Mouse (Mus musculus): ENCODE results near the gene Slc22a18. TPM values are rescaled to one million over a fixed set of nuclear protein-coding genes. Genes with fewer than 3 reads are reported as not detected.

Gene Slc22a18
- total and polyA plus RNA-seq, 2 experiments from 2014 or later, result 0.60 TPM; not detected in 1

GRCm38 (mm10) chr7:143445651-143446460 is 27.7 kb upstream of the Slc22a18 start:
- Histone ChIP-seq H3K4me3 (ENCODE audit: low read depth, low read length) (peak overlapping the region; percentile 45), H3K36me3 (replicated peaks; ENCODE audit: control insufficient read depth, insufficient read depth, low read length) (no peaks in the 10 kb centered on the region), H3K4me1 (ENCODE audit: control insufficient read depth, insufficient read depth) (no peaks in the 10 kb centered on the region), H3K9ac (replicated peaks; ENCODE audit: low read depth, low read length) (peak overlapping the region; percentile 40; the same call in 1 of the 2 replicates), H3K9me3 (replicated peaks; ENCODE audit: control insufficient read depth, low read length) (no peaks in the 10 kb centered on the region), H3K27me3 (ENCODE audit: control insufficient read depth, insufficient read depth, low read length) (peaks cover 36% of the 10 kb centered on the region), H3K4me2 (ENCODE audit: low read depth, low read length) (peak overlapping the region; percentile 70), H3K27ac (ENCODE audit: low read depth) (no peak overlapping the region)
- peak; percentile 33; the same call in 1 of the 2 replicates for ATAC-seq (ENCODE audit: insufficient read depth, low read depth)
- no peak for DNase-seq (ENCODE audit: low spot score)
- TF ChIP-seq EP300 (IDR thresholded peaks at IDR 0.05; ENCODE audit: low read depth) (no peak), CTCF (IDR thresholded peaks at IDR 0.05; ENCODE audit: low read depth) (no peak)
- WGBS, result 14% methylated on average over 51 of the region's 53 CpGs

- Histone ChIP-seq H3K27me3 (ENCODE audit: control insufficient read depth, insufficient read depth, low read length) (peaks cover 36% of the 10 kb centered on the region), H3K4me3 (ENCODE audit: low read depth, low read length) (no peak overlapping the region), H3K9me3 (replicated peaks; ENCODE audit: control insufficient read depth, low read length) (no peaks in the 10 kb centered on the region), H3K4me1 (ENCODE audit: control insufficient read depth, insufficient read depth) (no peaks in the 10 kb centered on the region), H3K4me2 (ENCODE audit: low read depth, low read length) (no peak overlapping the region), H3K9ac (replicated peaks; ENCODE audit: low read depth, low read length) (no peak overlapping the region), H3K36me3 (replicated peaks; ENCODE audit: control insufficient read depth, insufficient read depth, low read length) (no peaks in the 10 kb centered on the region), H3K27ac (ENCODE audit: low read depth) (no peak overlapping the region)
- ATAC-seq (ENCODE audit: insufficient read depth, low read depth), result no peak
- TF ChIP-seq EP300 (IDR thresholded peaks at IDR 0.05; ENCODE audit: low read depth) (no peak), CTCF (IDR thresholded peaks at IDR 0.05; ENCODE audit: low read depth) (no peak)
- 57% methylated on average over 2 of the region's 2 CpGs for WGBS
- no peak for DNase-seq (ENCODE audit: low spot score)
Measured at GRCm38 (mm10) chr7:143447130-143447529, 26.4 kb upstream of the Slc22a18 start.

GRCm38 (mm10) chr7:143458963-143459331 is 14.6 kb upstream of the Slc22a18 start:
- DNase-seq (ENCODE audit: low spot score) (no peak), ATAC-seq (ENCODE audit: insufficient read depth, low read depth) (no peak)
- Histone ChIP-seq H3K9ac (replicated peaks; ENCODE audit: low read depth, low read length) (peak overlapping the region; percentile 59), H3K4me2 (ENCODE audit: low read depth, low read length) (peak overlapping the region; percentile 82), H3K4me1 (ENCODE audit: control insufficient read depth, insufficient read depth) (peaks cover 4% of the 10 kb centered on the region; the same call in 1 of the 2 replicates), H3K9me3 (replicated peaks; ENCODE audit: control insufficient read depth, low read length) (no peaks in the 10 kb centered on the region), H3K27me3 (ENCODE audit: control insufficient read depth, insufficient read depth, low read length) (0 out of 2 replicates have a peak, but pooled peaks cover 5% of the 10 kb centered on the region), H3K27ac (ENCODE audit: low read depth) (peak overlapping the region; percentile 61; the same call in 1 of the 2 replicates), H3K4me3 (ENCODE audit: low read depth, low read length) (peak overlapping the region; percentile 64), H3K36me3 (replicated peaks; ENCODE audit: control insufficient read depth, insufficient read depth, low read length) (no peaks in the 10 kb centered on the region)
- TF ChIP-seq EP300 (IDR thresholded peaks at IDR 0.05; ENCODE audit: low read depth) (no peak), CTCF (IDR thresholded peaks at IDR 0.05; ENCODE audit: low read depth) (no peak)
- 18% methylated on average over 38 of the region's 38 CpGs for WGBS

- TF ChIP-seq CTCF (IDR thresholded peaks at IDR 0.05; ENCODE audit: low read depth) (no peak), EP300 (IDR thresholded peaks at IDR 0.05; ENCODE audit: low read depth) (no peak)
- peak overlapping the region; percentile 59 for H3K9ac ChIP-seq (replicated peaks; ENCODE audit: low read depth, low read length)
- WGBS, result 23% methylated on average over 93 of the region's 100 CpGs
- peaks cover 10% of the 10 kb centered on the region; the same call in 1 of the 2 replicates for H3K4me1 ChIP-seq (ENCODE audit: control insufficient read depth, insufficient read depth)
- H3K4me2 ChIP-seq (ENCODE audit: low read depth, low read length), result peak overlapping the region; percentile 82
- H3K9me3 ChIP-seq (replicated peaks; ENCODE audit: control insufficient read depth, low read length), result no peaks in the 10 kb centered on the region
- ATAC-seq (ENCODE audit: insufficient read depth, low read depth) (peak; percentile 12; the same call in 1 of the 2 replicates), DNase-seq (ENCODE audit: low spot score) (peak; percentile 28)
- H3K4me3 ChIP-seq (ENCODE audit: low read depth, low read length), result peak overlapping the region; percentile 64
- H3K27ac ChIP-seq (ENCODE audit: low read depth), result peak overlapping the region; percentile 61
- 0 out of 2 replicates have a peak, but pooled peaks cover 5% of the 10 kb centered on the region for H3K27me3 ChIP-seq (ENCODE audit: control insufficient read depth, insufficient read depth, low read length)
- H3K36me3 ChIP-seq (replicated peaks; ENCODE audit: control insufficient read depth, insufficient read depth, low read length), result no peaks in the 10 kb centered on the region
Measured at GRCm38 (mm10) chr7:143459332-143460211, 14.0 kb upstream of the Slc22a18 start.

GRCm38 (mm10) chr7:143460217-143460834 is 13.2 kb upstream of the Slc22a18 start:
- Histone ChIP-seq H3K4me2 (ENCODE audit: low read depth, low read length) (peak overlapping the region; percentile 82), H3K4me1 (ENCODE audit: control insufficient read depth, insufficient read depth) (peaks cover 14% of the 10 kb centered on the region; the same call in 1 of the 2 replicates), H3K9me3 (replicated peaks; ENCODE audit: control insufficient read depth, low read length) (no peaks in the 10 kb centered on the region), H3K4me3 (ENCODE audit: low read depth, low read length) (peak overlapping the region; percentile 64), H3K36me3 (replicated peaks; ENCODE audit: control insufficient read depth, insufficient read depth, low read length) (no peaks in the 10 kb centered on the region), H3K27me3 (ENCODE audit: control insufficient read depth, insufficient read depth, low read length) (0 out of 2 replicates have a peak, but pooled peaks cover 5% of the 10 kb centered on the region), H3K9ac (replicated peaks; ENCODE audit: low read depth, low read length) (peak overlapping the region; percentile 59), H3K27ac (ENCODE audit: low read depth) (peak overlapping the region; percentile 61; the same call in 1 of the 2 replicates)
- WGBS, result 32% methylated on average over 53 of the region's 60 CpGs
- 0 out of 2 replicates have a peak, but pooled peaks have one; percentile 0 for ATAC-seq (ENCODE audit: insufficient read depth, low read depth)
- TF ChIP-seq CTCF (IDR thresholded peaks at IDR 0.05; ENCODE audit: low read depth), result no peak
- no peak for DNase-seq (ENCODE audit: low spot score)
